Mouse (Mus musculus): ENCODE measurements at regions not wholly inside any gene's neighbourhood (a gene's known extent, or its start where the extent isn't known, plus 50 kb on each side); places are given as distances from the start of the nearest gene placed in this dataset.
A peak's percentile ranks its signal among the peaks of the same experiment; 100 is the strongest.

DNA sequence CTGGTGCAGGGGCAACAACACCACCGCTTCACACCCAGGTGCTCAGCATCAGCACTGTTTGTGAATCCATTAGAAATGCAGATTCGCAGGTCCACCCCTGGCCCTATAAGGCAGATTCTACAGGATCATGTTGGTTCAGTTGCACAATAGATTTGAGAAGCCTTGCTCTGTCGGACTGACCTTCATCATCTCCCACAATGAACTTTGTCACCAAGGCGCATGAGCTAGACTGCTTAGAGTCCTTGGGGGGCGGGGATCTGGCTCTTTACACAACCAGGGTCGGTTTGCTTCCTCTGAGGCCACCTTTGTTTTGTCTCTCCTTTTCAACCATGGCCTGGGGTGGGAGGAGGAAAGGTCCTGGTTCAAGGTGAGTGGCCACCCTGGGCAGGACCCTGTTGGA, 209.7 kb downstream of the Igsf11 start:
- DNase-seq (no peak), ATAC-seq (no peak)
- H3K36me3 ChIP-seq (ENCODE audit: insufficient read depth): no peaks in the 10 kb centered on the region
- no peak overlapping the region for H3K27ac ChIP-seq (ENCODE audit: low read depth, low read length)
- H3K4me3 ChIP-seq (ENCODE audit: low read depth, low read length): no peak overlapping the region
- no peak for TF ChIP-seq CTCF (IDR thresholded peaks at IDR 0.05; ENCODE audit: low read depth)
- H3K27me3 ChIP-seq (ENCODE audit: insufficient read depth, low read length): no peaks in the 10 kb centered on the region
- no peak overlapping the region for H3K4me2 ChIP-seq (ENCODE audit: low read depth)
- no peaks in the 10 kb centered on the region for H3K9me3 ChIP-seq (ENCODE audit: low read length)
- 53% methylated on average over 6 of the region's 6 CpGs for WGBS
- no peak overlapping the region for H3K9ac ChIP-seq
- no peaks in the 10 kb centered on the region for H3K4me1 ChIP-seq (ENCODE audit: insufficient read depth)

GRCm38 (mm10) chr16:39103360-39104095, 211.1 kb downstream of the Igsf11 start:
- H3K4me3 ChIP-seq (ENCODE audit: low read depth, low read length): no peak overlapping the region
- 22% methylated on average over 9 of the region's 9 CpGs for WGBS
- DNase-seq (peak; percentile 40), ATAC-seq (peak; percentile 79)
- H3K27ac ChIP-seq (ENCODE audit: low read depth, low read length): 0 out of 2 replicates have a peak overlapping the region, but pooled peaks have one; percentile 4
- H3K9me3 ChIP-seq (ENCODE audit: low read length): no peaks in the 10 kb centered on the region
- H3K9ac ChIP-seq: no peak overlapping the region
- peak overlapping the region; percentile 10; the same call in 1 of the 2 replicates for H3K4me2 ChIP-seq (ENCODE audit: low read depth)
- H3K36me3 ChIP-seq (ENCODE audit: insufficient read depth): no peaks in the 10 kb centered on the region
- H3K4me1 ChIP-seq (ENCODE audit: insufficient read depth): no peaks in the 10 kb centered on the region
- no peaks in the 10 kb centered on the region for H3K27me3 ChIP-seq (ENCODE audit: insufficient read depth, low read length)
- TF ChIP-seq CTCF (IDR thresholded peaks at IDR 0.05; ENCODE audit: low read depth): no peak

- ATAC-seq (peak; percentile 66), DNase-seq (peak; percentile 83)
- no peaks in the 10 kb centered on the region for H3K27me3 ChIP-seq (ENCODE audit: insufficient read depth, low read length)
- H3K36me3 ChIP-seq (ENCODE audit: insufficient read depth): no peaks in the 10 kb centered on the region
- 13% methylated on average over 15 of the region's 15 CpGs for WGBS
- H3K9ac ChIP-seq: peak overlapping the region; percentile 47
- TF ChIP-seq CTCF (IDR thresholded peaks at IDR 0.05; ENCODE audit: low read depth): peak; percentile 82
- peak overlapping the region; percentile 38 for H3K4me3 ChIP-seq (ENCODE audit: low read depth, low read length)
- no peaks in the 10 kb centered on the region for H3K9me3 ChIP-seq (ENCODE audit: low read length)
- H3K27ac ChIP-seq (ENCODE audit: low read depth, low read length): peak overlapping the region; percentile 73
- H3K4me2 ChIP-seq (ENCODE audit: low read depth): peak overlapping the region; percentile 63
- no peaks in the 10 kb centered on the region for H3K4me1 ChIP-seq (ENCODE audit: insufficient read depth)
These were observed 217.0 kb downstream of the Igsf11 start for GRCm38 (mm10) chr16:39109383-39110033.

- WGBS: 79% methylated on average over 5 of the region's 5 CpGs
- peak overlapping the region; percentile 63 for H3K4me2 ChIP-seq (ENCODE audit: low read depth)
- ATAC-seq (no peak), DNase-seq (no peak)
- no peak for TF ChIP-seq CTCF (IDR thresholded peaks at IDR 0.05; ENCODE audit: low read depth)
- no peak overlapping the region for H3K27ac ChIP-seq (ENCODE audit: low read depth, low read length)
- H3K36me3 ChIP-seq (ENCODE audit: insufficient read depth): no peaks in the 10 kb centered on the region
- H3K4me3 ChIP-seq (ENCODE audit: low read depth, low read length): peak overlapping the region; percentile 38
- H3K9me3 ChIP-seq (ENCODE audit: low read length): no peaks in the 10 kb centered on the region
- no peak overlapping the region for H3K9ac ChIP-seq
- H3K27me3 ChIP-seq (ENCODE audit: insufficient read depth, low read length): no peaks in the 10 kb centered on the region
- H3K4me1 ChIP-seq (ENCODE audit: insufficient read depth): no peaks in the 10 kb centered on the region
These were observed 217.6 kb downstream of the Igsf11 start for GRCm38 (mm10) chr16:39110089-39110488.

GRCm38 (mm10) chr16:39118059-39118458, 225.6 kb downstream of the Igsf11 start:
- peak; percentile 40 for ATAC-seq
- no peak overlapping the region for H3K4me2 ChIP-seq (ENCODE audit: low read depth)
- H3K9ac ChIP-seq: no peak overlapping the region

GRCm38 (mm10) chr16:39119811-39120210, 227.3 kb downstream of the Igsf11 start:
- WGBS: 53% methylated on average over 4 of the region's 4 CpGs
- TF ChIP-seq CTCF (IDR thresholded peaks at IDR 0.05; ENCODE audit: low read depth): no peak
- H3K4me2 ChIP-seq (ENCODE audit: low read depth): no peak overlapping the region
- ATAC-seq: no peak
- DNase-seq: no peak
- H3K27me3 ChIP-seq (ENCODE audit: insufficient read depth, low read length): no peaks in the 10 kb centered on the region; the same call in 1 of the 2 replicates
- no peak overlapping the region for H3K9ac ChIP-seq
- no peak overlapping the region for H3K27ac ChIP-seq (ENCODE audit: low read depth, low read length)
- H3K9me3 ChIP-seq (ENCODE audit: low read length): no peaks in the 10 kb centered on the region
- no peaks in the 10 kb centered on the region; the same call in 1 of the 2 replicates for H3K4me1 ChIP-seq (ENCODE audit: insufficient read depth)
- no peaks in the 10 kb centered on the region for H3K36me3 ChIP-seq (ENCODE audit: insufficient read depth)
- no peak overlapping the region for H3K4me3 ChIP-seq (ENCODE audit: low read depth, low read length)

More at GRCm38 (mm10) chr16:39118059-39118458, 225.6 kb downstream of the Igsf11 start:
- Histone ChIP-seq H3K27ac (ENCODE audit: low read depth, low read length) (no peak overlapping the region), H3K36me3 (ENCODE audit: insufficient read depth) (no peaks in the 10 kb centered on the region), H3K4me1 (ENCODE audit: insufficient read depth) (no peaks in the 10 kb centered on the region), H3K27me3 (ENCODE audit: insufficient read depth, low read length) (no peaks in the 10 kb centered on the region; the same call in 1 of the 2 replicates), H3K9me3 (ENCODE audit: low read length) (no peaks in the 10 kb centered on the region), H3K4me3 (ENCODE audit: low read depth, low read length) (no peak overlapping the region)
- 79% methylated on average over 3 of the region's 3 CpGs for WGBS
- TF ChIP-seq CTCF (IDR thresholded peaks at IDR 0.05; ENCODE audit: low read depth): no peak
- no peak for DNase-seq

- no peak overlapping the region for H3K9ac ChIP-seq
- ATAC-seq: no peak
- H3K4me1 ChIP-seq (ENCODE audit: insufficient read depth): no peaks in the 10 kb centered on the region; the same call in 1 of the 2 replicates
- no peaks in the 10 kb centered on the region for H3K36me3 ChIP-seq (ENCODE audit: insufficient read depth)
- no peaks in the 10 kb centered on the region; the same call in 1 of the 2 replicates for H3K27me3 ChIP-seq (ENCODE audit: insufficient read depth, low read length)
- no peak overlapping the region for H3K4me2 ChIP-seq (ENCODE audit: low read depth)
- no peak overlapping the region for H3K27ac ChIP-seq (ENCODE audit: low read depth, low read length)
- H3K4me3 ChIP-seq (ENCODE audit: low read depth, low read length): no peak overlapping the region
- H3K9me3 ChIP-seq (ENCODE audit: low read length): no peaks in the 10 kb centered on the region
- WGBS: 76% methylated on average over 8 of the region's 8 CpGs
- TF ChIP-seq CTCF (IDR thresholded peaks at IDR 0.05; ENCODE audit: low read depth): no peak
- no peak for DNase-seq
These were observed 231.0 kb downstream of the Igsf11 start for GRCm38 (mm10) chr16:39123445-39123952.
